8 mouse cellular contexts compared by ENCODE assay signal in genomic region chr4:97777081-97777705, GRCm38 (mm10). TPM values are rescaled to one million over a fixed set of nuclear protein-coding genes. Genes with fewer than 3 reads are reported as not detected.
DNase-seq lines count a peak whose midpoint lies in the region; ATAC-seq lines count a peak whose summit lies in the region.

No protein-coding gene starts in this region.

- H3K4me1 ChIP-seq in brown adipose tissue, adult 24 weeks (ENCODE audit: control insufficient read depth, insufficient read depth, insufficient read length, low read length): peaks cover 2% of the 10 kb centered on the region; the same call in 1 of the 2 replicates
- peaks cover 22% of the 10 kb centered on the region for H3K4me1 ChIP-seq in lung, embryonic 16.5 days (replicated peaks; ENCODE audit: control insufficient read depth, insufficient read depth, low read length)

- peak overlapping the region; percentile 99 for H3K4me3 ChIP-seq in brown adipose tissue, adult 24 weeks (ENCODE audit: insufficient read depth, low read depth, low read length)
- peak overlapping the region; percentile 90 for H3K4me3 ChIP-seq in lung, embryonic 16.5 days (ENCODE audit: low read length)

- no peaks in the 10 kb centered on the region for H3K9me3 ChIP-seq in lung, embryonic 16.5 days (ENCODE audit: control insufficient read depth, low read length)

- no peaks in the 10 kb centered on the region for H3K27me3 ChIP-seq in lung, embryonic 16.5 days (ENCODE audit: control insufficient read depth, insufficient read depth, low read depth, low read length)

- ATAC-seq in lung, embryonic 16.5 days (ENCODE audit: low read depth): peak; percentile 39

- intact Hi-C loops in heart, postnatal 25 days (cut with DNase I): loop anchor here (2.0 to 5.0 kb wide), 2 partner anchors 40 to 228 kb away; no protein-coding TSS in a partner anchor

- WGBS in lung, embryonic 16.5 days: under 1% methylated on average over 40 of the region's 77 CpGs

- H3K9ac ChIP-seq in lung, embryonic 16.5 days (ENCODE audit: low read length): peak overlapping the region; percentile 99

- H3K36me3 ChIP-seq in lung, embryonic 16.5 days (ENCODE audit: control insufficient read depth, insufficient read depth, low read length): no peaks in the 10 kb centered on the region

- peak overlapping the region; percentile 83 for H3K27ac ChIP-seq in brown adipose tissue, adult 24 weeks (replicated peaks; ENCODE audit: low read depth, low read length)
- peak overlapping the region; percentile 95 for H3K27ac ChIP-seq in lung, embryonic 16.5 days (ENCODE audit: low read length)

- peak overlapping the region; percentile 67 for H3K4me2 ChIP-seq in lung, embryonic 16.5 days (ENCODE audit: low read depth, low read length)

- DNase-seq in heart, adult 18-20 months: peak; percentile 65 to 85
- no peak for DNase-seq in heart, postnatal 25 days (ENCODE audit: low spot score)
- peak; percentile 54 for DNase-seq in gastrocnemius, postnatal 25 days
- DNase-seq in kidney, adult 18-20 months: peak; percentile 66
- DNase-seq in right cerebral cortex, postnatal 4 days: peak; percentile 55
- no peak for DNase-seq in natural killer cell, adult 2 months (ENCODE audit: low spot score in 2 of 2)

RNA-seq across cellular contexts. Expression of gene E130114P18Rik, which starts 0.7 kb away (rescaled TPM):
- total RNA-seq in heart, adult 18-20 months (2021): not detected
- not detected for total RNA-seq in heart, postnatal 25 days (2021)
- not detected in 2 replicates for polyA plus RNA-seq in brown adipose tissue, adult 24 weeks (2012; ENCODE audit: insufficient read depth, insufficient read length, missing spikeins)
- total RNA-seq in gastrocnemius, postnatal 25 days (2021): under 1 TPM in 1 of 2 experiments, not detected in 1; 0.41 TPM
- polyA plus RNA-seq in lung, embryonic 16.5 days (2015; fragmentation: Nextera tagmentation; extraction: Ambion mirVana): 0.79 and 0.85 TPM in 2 replicates

RNA-seq across cellular contexts. Expression of gene Nfia, which starts 4.7 kb away (rescaled TPM):
- total RNA-seq in heart, adult 18-20 months (2021): 100 to 1,000 TPM; 115 to 127 TPM
- 100 to 1,000 TPM; 134 to 149 TPM for total RNA-seq in heart, postnatal 25 days (2021)
- 43.3 and 74.8 TPM in 2 replicates for polyA plus RNA-seq in brown adipose tissue, adult 24 weeks (2012; ENCODE audit: insufficient read depth, insufficient read length, missing spikeins)
- 10 to 100 TPM; 54.7 to 55.0 TPM for total RNA-seq in gastrocnemius, postnatal 25 days (2021)
- polyA plus RNA-seq in lung, embryonic 16.5 days (2015; fragmentation: Nextera tagmentation; extraction: Ambion mirVana): 48.3 and 52.9 TPM in 2 replicates

Comparison
In these comparisons a context has a peak if more than half of its experiments do, and no peak if none do; other contexts are left out.
1. DNase-seq: peak in heart, adult 18-20 months (2 of 2), gastrocnemius, postnatal 25 days (single experiment), kidney, adult 18-20 months (single experiment) and right cerebral cortex, postnatal 4 days (single experiment); none in heart, postnatal 25 days (single experiment) and natural killer cell, adult 2 months (0 of 2).